Mouse (Mus musculus): ENCODE results near the gene Gna12. TPM values are rescaled to one million over a fixed set of nuclear protein-coding genes. Genes with fewer than 3 reads are reported as not detected.

Gene Gna12
- 7.1 and 11.0 TPM in 2 replicates for polyA plus RNA-seq (2015; fragmentation: Nextera tagmentation; extraction: Ambion mirVana)

DNA sequence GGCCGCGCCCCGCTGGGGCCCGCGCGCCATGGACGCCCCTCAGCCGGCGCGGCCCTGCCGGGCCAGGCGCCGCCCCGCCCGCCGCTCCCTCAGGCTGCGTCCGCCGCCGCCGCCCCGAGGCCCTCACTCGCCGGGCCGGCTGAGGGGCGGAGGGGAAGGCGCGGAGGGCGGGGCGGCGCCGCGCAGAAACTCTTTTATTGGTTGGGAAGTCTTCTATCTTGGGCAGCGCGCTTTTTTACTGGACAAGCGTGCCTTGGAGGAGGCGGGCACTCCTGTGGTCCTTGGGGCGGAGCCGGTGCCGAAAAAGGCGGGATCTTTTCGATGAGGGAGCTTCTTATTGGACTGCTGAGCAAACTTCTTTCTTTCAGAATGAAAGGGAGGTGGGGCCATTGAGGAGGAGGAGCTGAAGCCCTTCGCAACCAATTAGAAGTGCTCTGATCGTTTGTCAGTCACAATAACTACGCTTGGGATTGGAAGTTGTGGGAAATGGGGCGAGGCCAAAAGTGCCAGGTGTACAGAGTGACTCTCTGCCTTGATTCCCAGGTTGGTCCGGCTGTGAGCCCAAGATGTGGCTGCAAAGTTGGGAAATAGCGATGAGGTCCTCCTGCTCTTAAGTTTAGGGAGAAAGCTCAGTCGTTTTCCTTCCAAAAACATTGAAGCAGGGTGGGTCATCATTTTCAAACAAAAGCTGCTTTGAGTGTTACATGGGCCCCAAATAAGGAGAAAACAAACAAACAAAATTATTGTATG lies at the start of gene Gna12:
Gene Gna12, minus strand, starts transcription at position 118 of the 750 bp plus-strand sequence.
- peak within 1 kb of the TSS; percentile 70 for H3K4me2 ChIP-seq (ENCODE audit: low read depth, low read length)
- under 1% methylated on average over 49 of the region's 49 CpGs for WGBS
- no peaks in the 10 kb centered on the region for H3K27me3 ChIP-seq (ENCODE audit: control insufficient read depth, insufficient read depth, low read length)
- ATAC-seq (replicated peaks; ENCODE audit: extremely low read depth, insufficient read depth, low FRiP score), result peak; percentile 97
- H3K9me3 ChIP-seq (replicated peaks; ENCODE audit: control insufficient read depth, low read length), result no peaks in the 10 kb centered on the region
- peak within 1 kb of the TSS; percentile 89 for H3K4me3 ChIP-seq (ENCODE audit: low read length)
- H3K27ac ChIP-seq (ENCODE audit: low read length), result peak within 1 kb of the TSS; percentile 79
- peaks cover under 1% of the 10 kb centered on the region; the same call in 1 of the 2 replicates for H3K36me3 ChIP-seq (ENCODE audit: control insufficient read depth, insufficient read depth)
- H3K4me1 ChIP-seq (ENCODE audit: control insufficient read depth, insufficient read depth, low read length), result peaks cover 38% of the 10 kb centered on the region
- peak within 1 kb of the TSS; percentile 90 for H3K9ac ChIP-seq (ENCODE audit: low read length)

- Histone ChIP-seq H3K27ac (ENCODE audit: low read length) (no peak overlapping the region), H3K36me3 (ENCODE audit: control insufficient read depth, insufficient read depth) (no peaks in the 10 kb centered on the region), H3K4me3 (ENCODE audit: low read length) (no peak overlapping the region), H3K9me3 (replicated peaks; ENCODE audit: control insufficient read depth, low read length) (no peaks in the 10 kb centered on the region), H3K4me2 (ENCODE audit: low read depth, low read length) (no peak overlapping the region), H3K27me3 (ENCODE audit: control insufficient read depth, insufficient read depth, low read length) (no peaks in the 10 kb centered on the region), H3K4me1 (ENCODE audit: control insufficient read depth, insufficient read depth, low read length) (peaks cover under 1% of the 10 kb centered on the region), H3K9ac (ENCODE audit: low read length) (no peak overlapping the region)
- no peak for ATAC-seq (replicated peaks; ENCODE audit: extremely low read depth, insufficient read depth, low FRiP score)
- WGBS, result 70% methylated on average over 6 of the region's 6 CpGs
Measured at GRCm38 (mm10) chr5:140878644-140879043, 48.4 kb upstream of the Gna12 start.

GRCm38 (mm10) chr5:140873736-140874307 lies 43.6 kb upstream of the Gna12 start:
- Histone ChIP-seq H3K4me1 (ENCODE audit: control insufficient read depth, insufficient read depth, low read length) (peaks cover 8% of the 10 kb centered on the region), H3K36me3 (ENCODE audit: control insufficient read depth, insufficient read depth) (no peaks in the 10 kb centered on the region), H3K4me2 (ENCODE audit: low read depth, low read length) (peak overlapping the region; percentile 54; the same call in 1 of the 2 replicates), H3K27me3 (ENCODE audit: control insufficient read depth, insufficient read depth, low read length) (no peaks in the 10 kb centered on the region), H3K9ac (ENCODE audit: low read length) (peak overlapping the region; percentile 58), H3K9me3 (replicated peaks; ENCODE audit: control insufficient read depth, low read length) (no peaks in the 10 kb centered on the region), H3K4me3 (ENCODE audit: low read length) (no peak overlapping the region), H3K27ac (ENCODE audit: low read length) (no peak overlapping the region; the same call in 1 of the 2 replicates)
- WGBS, result 65% methylated on average over 6 of the region's 6 CpGs
- ATAC-seq (replicated peaks; ENCODE audit: extremely low read depth, insufficient read depth, low FRiP score), result no peak

DNA sequence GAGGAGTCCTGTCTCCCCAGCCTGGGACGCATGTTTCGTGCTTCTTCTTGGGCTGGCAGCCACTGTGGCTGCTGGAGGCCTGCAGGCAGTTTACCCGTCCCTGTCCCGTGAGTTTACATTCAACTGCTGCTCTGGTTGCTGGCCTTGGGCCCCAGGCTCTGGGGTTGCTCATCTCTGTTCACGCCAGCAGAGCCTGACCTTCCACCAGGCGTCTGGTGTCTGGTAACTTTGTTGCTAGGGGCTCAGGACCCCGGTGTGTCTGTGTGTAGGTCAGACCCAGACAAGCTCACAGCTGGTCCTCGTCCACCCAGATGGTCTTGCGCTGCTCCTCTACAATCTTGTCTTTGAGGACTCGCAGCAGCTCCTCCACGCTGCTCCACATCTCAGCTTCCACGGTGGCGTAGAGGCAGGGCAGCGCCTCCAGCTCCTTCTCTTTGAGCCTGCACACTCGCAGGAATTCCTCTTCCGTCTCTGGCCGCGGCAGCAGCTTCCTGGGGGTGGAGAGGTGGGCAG lies 42.9 kb upstream of the Gna12 start:
- 12% methylated on average over 18 of the region's 18 CpGs for WGBS
- Histone ChIP-seq H3K9me3 (replicated peaks; ENCODE audit: control insufficient read depth, low read length) (no peaks in the 10 kb centered on the region), H3K4me1 (ENCODE audit: control insufficient read depth, insufficient read depth, low read length) (peaks cover 8% of the 10 kb centered on the region), H3K4me2 (ENCODE audit: low read depth, low read length) (peak overlapping the region; percentile 54), H3K4me3 (ENCODE audit: low read length) (peak overlapping the region; percentile 20), H3K27ac (ENCODE audit: low read length) (peak overlapping the region; percentile 44), H3K36me3 (ENCODE audit: control insufficient read depth, insufficient read depth) (no peaks in the 10 kb centered on the region), H3K9ac (ENCODE audit: low read length) (peak overlapping the region; percentile 58), H3K27me3 (ENCODE audit: control insufficient read depth, insufficient read depth, low read length) (no peaks in the 10 kb centered on the region)
- ATAC-seq (replicated peaks; ENCODE audit: extremely low read depth, insufficient read depth, low FRiP score), result no peak

DNA sequence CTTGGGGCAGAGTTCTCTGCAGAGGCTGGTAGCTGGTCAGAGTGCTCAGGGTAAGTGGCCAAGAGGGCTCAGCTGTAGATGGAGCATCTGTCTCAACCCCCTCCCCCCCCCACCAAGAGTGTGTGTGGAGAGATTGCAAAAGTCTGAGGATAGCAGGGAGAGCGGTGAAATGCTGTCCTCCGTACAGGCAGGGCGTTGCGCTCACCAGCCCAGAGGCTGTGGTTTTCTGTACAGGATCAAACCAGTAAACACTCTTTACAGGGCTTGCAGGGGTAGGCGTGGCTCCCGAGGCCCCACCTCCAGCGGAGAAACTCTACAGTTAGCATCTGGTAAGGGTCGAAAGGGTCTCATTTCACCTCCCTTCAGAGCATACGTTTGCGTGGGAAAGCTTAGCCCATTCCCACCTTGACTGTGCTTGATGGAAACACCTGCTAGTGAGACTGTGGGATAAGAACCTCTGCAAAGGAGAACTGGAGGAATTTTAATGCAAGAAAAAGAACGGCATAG lies 42.4 kb upstream of the Gna12 start:
- H3K27ac ChIP-seq (ENCODE audit: low read length), result no peak overlapping the region; the same call in 1 of the 2 replicates
- peak; percentile 39; the same call in 1 of the 2 replicates for ATAC-seq (replicated peaks; ENCODE audit: extremely low read depth, insufficient read depth, low FRiP score)

GRCm38 (mm10) chr5:140871241-140871640 lies 41.0 kb upstream of the Gna12 start:
- no peak overlapping the region for H3K4me3 ChIP-seq (ENCODE audit: low read length)
- ATAC-seq (replicated peaks; ENCODE audit: extremely low read depth, insufficient read depth, low FRiP score), result no peak

More for the DNA sequence above, 42.4 kb upstream of the Gna12 start:
- peak overlapping the region; percentile 54 for H3K4me2 ChIP-seq (ENCODE audit: low read depth, low read length)
- peak overlapping the region; percentile 58; the same call in 1 of the 2 replicates for H3K9ac ChIP-seq (ENCODE audit: low read length)
- no peaks in the 10 kb centered on the region for H3K27me3 ChIP-seq (ENCODE audit: control insufficient read depth, insufficient read depth, low read length)
- no peaks in the 10 kb centered on the region for H3K36me3 ChIP-seq (ENCODE audit: control insufficient read depth, insufficient read depth)
- no peak overlapping the region for H3K4me3 ChIP-seq (ENCODE audit: low read length)
- 27% methylated on average over 11 of the region's 11 CpGs for WGBS
- H3K9me3 ChIP-seq (replicated peaks; ENCODE audit: control insufficient read depth, low read length), result no peaks in the 10 kb centered on the region
- peaks cover 8% of the 10 kb centered on the region for H3K4me1 ChIP-seq (ENCODE audit: control insufficient read depth, insufficient read depth, low read length)

GRCm38 (mm10) chr5:140869034-140869433 lies 38.8 kb upstream of the Gna12 start:
- Histone ChIP-seq H3K27me3 (ENCODE audit: control insufficient read depth, insufficient read depth, low read length) (no peaks in the 10 kb centered on the region), H3K27ac (ENCODE audit: low read length) (no peak overlapping the region), H3K4me3 (ENCODE audit: low read length) (no peak overlapping the region), H3K4me1 (ENCODE audit: control insufficient read depth, insufficient read depth, low read length) (peaks cover 8% of the 10 kb centered on the region), H3K4me2 (ENCODE audit: low read depth, low read length) (no peak overlapping the region), H3K9ac (ENCODE audit: low read length) (no peak overlapping the region), H3K9me3 (replicated peaks; ENCODE audit: control insufficient read depth, low read length) (no peaks in the 10 kb centered on the region), H3K36me3 (ENCODE audit: control insufficient read depth, insufficient read depth) (no peaks in the 10 kb centered on the region)
- ATAC-seq (replicated peaks; ENCODE audit: extremely low read depth, insufficient read depth, low FRiP score), result no peak
- WGBS, result 66% methylated on average over 2 of the region's 2 CpGs

More at GRCm38 (mm10) chr5:140871241-140871640, 41.0 kb upstream of the Gna12 start:
- Histone ChIP-seq H3K9me3 (replicated peaks; ENCODE audit: control insufficient read depth, low read length) (no peaks in the 10 kb centered on the region), H3K36me3 (ENCODE audit: control insufficient read depth, insufficient read depth) (no peaks in the 10 kb centered on the region), H3K27me3 (ENCODE audit: control insufficient read depth, insufficient read depth, low read length) (no peaks in the 10 kb centered on the region), H3K4me1 (ENCODE audit: control insufficient read depth, insufficient read depth, low read length) (peaks cover 8% of the 10 kb centered on the region), H3K9ac (ENCODE audit: low read length) (no peak overlapping the region), H3K27ac (ENCODE audit: low read length) (no peak overlapping the region), H3K4me2 (ENCODE audit: low read depth, low read length) (no peak overlapping the region)
- 72% methylated on average over 6 of the region's 6 CpGs for WGBS

DNA sequence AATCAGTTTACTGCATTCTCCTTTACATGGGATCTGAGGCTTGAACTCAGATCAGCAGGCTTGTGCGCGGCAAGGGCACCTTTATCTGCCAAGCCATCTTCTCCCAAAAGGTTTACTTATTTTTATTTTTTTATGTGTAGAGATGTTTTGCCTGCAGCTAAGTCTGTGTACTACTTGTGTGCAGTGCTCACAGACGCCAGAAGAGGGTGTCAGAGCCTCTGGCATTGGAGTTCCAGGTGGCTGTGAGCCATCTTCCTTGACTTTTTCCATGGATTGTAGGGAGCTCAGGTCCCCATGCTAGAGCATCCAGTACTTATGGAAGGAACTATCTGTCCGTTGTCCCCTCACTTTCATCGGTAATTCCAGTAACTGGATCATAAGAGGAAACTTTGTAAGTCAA lies 29.5 kb upstream of the Gna12 start:
- Histone ChIP-seq H3K27me3 (ENCODE audit: control insufficient read depth, insufficient read depth, low read length) (no peaks in the 10 kb centered on the region), H3K27ac (ENCODE audit: low read length) (no peak overlapping the region), H3K4me3 (ENCODE audit: low read length) (no peak overlapping the region), H3K4me1 (ENCODE audit: control insufficient read depth, insufficient read depth, low read length) (no peaks in the 10 kb centered on the region), H3K4me2 (ENCODE audit: low read depth, low read length) (no peak overlapping the region), H3K9ac (ENCODE audit: low read length) (no peak overlapping the region), H3K9me3 (replicated peaks; ENCODE audit: control insufficient read depth, low read length) (no peaks in the 10 kb centered on the region), H3K36me3 (ENCODE audit: control insufficient read depth, insufficient read depth) (no peaks in the 10 kb centered on the region)
- ATAC-seq (replicated peaks; ENCODE audit: extremely low read depth, insufficient read depth, low FRiP score), result no peak
- 83% methylated on average over 5 of the region's 5 CpGs for WGBS

DNA sequence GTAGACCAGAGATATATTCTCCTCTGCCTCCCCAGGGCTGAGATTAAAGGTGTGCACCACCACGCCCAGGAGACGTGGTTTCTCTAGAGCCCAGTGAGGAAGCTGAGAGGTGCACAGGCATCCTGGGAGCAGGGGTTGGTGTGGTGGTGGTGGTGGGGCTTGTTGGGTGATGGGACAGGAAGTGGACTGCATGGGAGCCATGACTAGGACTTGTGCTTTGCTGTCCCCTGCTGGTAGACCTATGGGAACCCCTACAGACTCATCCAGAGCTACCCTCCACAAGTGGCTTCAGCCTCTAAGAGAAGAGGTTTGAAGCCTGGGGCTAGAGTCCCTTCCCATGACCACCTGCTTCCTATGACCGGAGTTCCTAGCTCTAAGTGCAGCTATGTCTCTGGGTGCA lies 28.1 kb upstream of the Gna12 start:
- Histone ChIP-seq H3K9ac (ENCODE audit: low read length) (no peak overlapping the region), H3K36me3 (ENCODE audit: control insufficient read depth, insufficient read depth) (no peaks in the 10 kb centered on the region), H3K4me2 (ENCODE audit: low read depth, low read length) (no peak overlapping the region), H3K27me3 (ENCODE audit: control insufficient read depth, insufficient read depth, low read length) (no peaks in the 10 kb centered on the region), H3K9me3 (replicated peaks; ENCODE audit: control insufficient read depth, low read length) (no peaks in the 10 kb centered on the region), H3K4me1 (ENCODE audit: control insufficient read depth, insufficient read depth, low read length) (no peaks in the 10 kb centered on the region), H3K27ac (ENCODE audit: low read length) (no peak overlapping the region), H3K4me3 (ENCODE audit: low read length) (no peak overlapping the region)
- ATAC-seq (replicated peaks; ENCODE audit: extremely low read depth, insufficient read depth, low FRiP score), result no peak; the same call in 1 of the 2 replicates
- WGBS, result 78% methylated on average over 3 of the region's 3 CpGs

Data from heart, embryonic 16.5 days (tissue).